Mouse (Mus musculus): ENCODE results near the gene Txnrd1. TPM values are rescaled to one million over a fixed set of nuclear protein-coding genes. Genes with fewer than 3 reads are reported as not detected.

Txnrd1 gene
- polyA plus RNA-seq, 1 experiment from 2014 or later, result 79.4 TPM

- Histone ChIP-seq H3K36me3 (ENCODE audit: control insufficient read depth, insufficient read depth, low read length) (no peaks in the 10 kb centered on the region), H3K27ac (ENCODE audit: low read length) (peak overlapping the region; percentile 96), H3K4me1 (ENCODE audit: control insufficient read depth, insufficient read depth, low read length) (peaks cover 20% of the 10 kb centered on the region), H3K4me2 (ENCODE audit: low read depth, low read length) (peak overlapping the region; percentile 79), H3K9me3 (replicated peaks; ENCODE audit: control insufficient read depth, low read length) (no peaks in the 10 kb centered on the region), H3K27me3 (ENCODE audit: control insufficient read depth, insufficient read depth, low read length) (no peaks in the 10 kb centered on the region), H3K4me3 (replicated peaks; ENCODE audit: low read length) (peak overlapping the region; percentile 82; the same call in 1 of the 2 replicates), H3K9ac (ENCODE audit: low read length) (no peak overlapping the region; the same call in 1 of the 2 replicates)
- 48% methylated on average over 10 of the region's 10 CpGs for WGBS
- ATAC-seq (ENCODE audit: insufficient read depth, low FRiP score), result no peak
Measured at GRCm38 (mm10) chr10:82858032-82858680, 24.4 kb downstream of the Txnrd1 start.

- H3K9me3 ChIP-seq (replicated peaks; ENCODE audit: control insufficient read depth, low read length), result no peaks in the 10 kb centered on the region
- peak overlapping the region; percentile 90 for H3K9ac ChIP-seq (ENCODE audit: low read length)
- ATAC-seq (ENCODE audit: insufficient read depth, low FRiP score), result peak; percentile 88
- H3K27ac ChIP-seq (ENCODE audit: low read length), result peak overlapping the region; percentile 96
- peak overlapping the region; percentile 79 for H3K4me2 ChIP-seq (ENCODE audit: low read depth, low read length)
- no peaks in the 10 kb centered on the region for H3K36me3 ChIP-seq (ENCODE audit: control insufficient read depth, insufficient read depth, low read length)
- H3K4me1 ChIP-seq (ENCODE audit: control insufficient read depth, insufficient read depth, low read length), result peaks cover 22% of the 10 kb centered on the region
- H3K27me3 ChIP-seq (ENCODE audit: control insufficient read depth, insufficient read depth, low read length), result no peaks in the 10 kb centered on the region
- H3K4me3 ChIP-seq (replicated peaks; ENCODE audit: low read length), result peak overlapping the region; percentile 82
- 1% methylated on average over 49 of the region's 49 CpGs for WGBS
Measured at GRCm38 (mm10) chr10:82858691-82859532, 25.2 kb downstream of the Txnrd1 start.

GRCm38 (mm10) chr10:82859533-82859915, 25.8 kb downstream of the Txnrd1 start:
- no peaks in the 10 kb centered on the region for H3K9me3 ChIP-seq (replicated peaks; ENCODE audit: control insufficient read depth, low read length)
- ATAC-seq (ENCODE audit: insufficient read depth, low FRiP score), result peak; percentile 37; the same call in 1 of the 2 replicates
- H3K4me1 ChIP-seq (ENCODE audit: control insufficient read depth, insufficient read depth, low read length), result peaks cover 22% of the 10 kb centered on the region
- WGBS, result under 1% methylated on average over 8 of the region's 8 CpGs
- H3K27ac ChIP-seq (ENCODE audit: low read length), result peak overlapping the region; percentile 96
- H3K9ac ChIP-seq (ENCODE audit: low read length), result peak overlapping the region; percentile 90
- peaks cover 1% of the 10 kb centered on the region; the same call in 1 of the 2 replicates for H3K36me3 ChIP-seq (ENCODE audit: control insufficient read depth, insufficient read depth, low read length)
- peak overlapping the region; percentile 79 for H3K4me2 ChIP-seq (ENCODE audit: low read depth, low read length)
- peak overlapping the region; percentile 82 for H3K4me3 ChIP-seq (replicated peaks; ENCODE audit: low read length)
- H3K27me3 ChIP-seq (ENCODE audit: control insufficient read depth, insufficient read depth, low read length), result no peaks in the 10 kb centered on the region

GRCm38 (mm10) chr10:82860181-82860928, 26.6 kb downstream of the Txnrd1 start:
- Histone ChIP-seq H3K9ac (ENCODE audit: low read length) (peak overlapping the region; percentile 90), H3K4me1 (ENCODE audit: control insufficient read depth, insufficient read depth, low read length) (peaks cover 22% of the 10 kb centered on the region), H3K36me3 (ENCODE audit: control insufficient read depth, insufficient read depth, low read length) (peaks cover 3% of the 10 kb centered on the region; the same call in 1 of the 2 replicates), H3K27ac (ENCODE audit: low read length) (peak overlapping the region; percentile 96), H3K27me3 (ENCODE audit: control insufficient read depth, insufficient read depth, low read length) (no peaks in the 10 kb centered on the region), H3K4me2 (ENCODE audit: low read depth, low read length) (peak overlapping the region; percentile 79), H3K4me3 (replicated peaks; ENCODE audit: low read length) (peak overlapping the region; percentile 82), H3K9me3 (replicated peaks; ENCODE audit: control insufficient read depth, low read length) (no peaks in the 10 kb centered on the region)
- ATAC-seq (ENCODE audit: insufficient read depth, low FRiP score), result peak; percentile 61
- under 1% methylated on average over 49 of the region's 50 CpGs for WGBS

- 6% methylated on average over 8 of the region's 8 CpGs for WGBS
- ATAC-seq (ENCODE audit: insufficient read depth, low FRiP score), result no peak
- peak overlapping the region; percentile 96 for H3K27ac ChIP-seq (ENCODE audit: low read length)
- H3K4me3 ChIP-seq (replicated peaks; ENCODE audit: low read length), result peak overlapping the region; percentile 82
- H3K4me2 ChIP-seq (ENCODE audit: low read depth, low read length), result peak overlapping the region; percentile 79
- H3K36me3 ChIP-seq (ENCODE audit: control insufficient read depth, insufficient read depth, low read length), result peaks cover 3% of the 10 kb centered on the region; the same call in 1 of the 2 replicates
- H3K9me3 ChIP-seq (replicated peaks; ENCODE audit: control insufficient read depth, low read length), result no peaks in the 10 kb centered on the region
- no peaks in the 10 kb centered on the region for H3K27me3 ChIP-seq (ENCODE audit: control insufficient read depth, insufficient read depth, low read length)
- H3K9ac ChIP-seq (ENCODE audit: low read length), result peak overlapping the region; percentile 90
- H3K4me1 ChIP-seq (ENCODE audit: control insufficient read depth, insufficient read depth, low read length), result peaks cover 22% of the 10 kb centered on the region
Measured at GRCm38 (mm10) chr10:82860929-82861315, 27.2 kb downstream of the Txnrd1 start.

GRCm38 (mm10) chr10:82863106-82863680, 29.4 kb downstream of the Txnrd1 start:
- H3K27ac ChIP-seq (ENCODE audit: low read length), result no peak overlapping the region
- no peaks in the 10 kb centered on the region for H3K9me3 ChIP-seq (replicated peaks; ENCODE audit: control insufficient read depth, low read length)
- H3K36me3 ChIP-seq (ENCODE audit: control insufficient read depth, insufficient read depth, low read length), result peaks cover 3% of the 10 kb centered on the region; the same call in 1 of the 2 replicates
- 74% methylated on average over 5 of the region's 5 CpGs for WGBS
- peaks cover 18% of the 10 kb centered on the region for H3K4me1 ChIP-seq (ENCODE audit: control insufficient read depth, insufficient read depth, low read length)
- no peaks in the 10 kb centered on the region for H3K27me3 ChIP-seq (ENCODE audit: control insufficient read depth, insufficient read depth, low read length)
- no peak overlapping the region for H3K4me2 ChIP-seq (ENCODE audit: low read depth, low read length)
- H3K4me3 ChIP-seq (replicated peaks; ENCODE audit: low read length), result no peak overlapping the region
- no peak for ATAC-seq (ENCODE audit: insufficient read depth, low FRiP score)
- H3K9ac ChIP-seq (ENCODE audit: low read length), result no peak overlapping the region

- no peak for ATAC-seq (ENCODE audit: insufficient read depth, low FRiP score)
- no peak overlapping the region for H3K27ac ChIP-seq (ENCODE audit: low read length)
- H3K4me2 ChIP-seq (ENCODE audit: low read depth, low read length), result no peak overlapping the region
- no peak overlapping the region for H3K4me3 ChIP-seq (replicated peaks; ENCODE audit: low read length)
- H3K36me3 ChIP-seq (ENCODE audit: control insufficient read depth, insufficient read depth, low read length), result peaks cover 3% of the 10 kb centered on the region; the same call in 1 of the 2 replicates
- WGBS, result 73% methylated on average over 7 of the region's 7 CpGs
- no peaks in the 10 kb centered on the region for H3K9me3 ChIP-seq (replicated peaks; ENCODE audit: control insufficient read depth, low read length)
- H3K9ac ChIP-seq (ENCODE audit: low read length), result no peak overlapping the region
- no peaks in the 10 kb centered on the region for H3K27me3 ChIP-seq (ENCODE audit: control insufficient read depth, insufficient read depth, low read length)
- H3K4me1 ChIP-seq (ENCODE audit: control insufficient read depth, insufficient read depth, low read length), result peaks cover 18% of the 10 kb centered on the region
Measured at GRCm38 (mm10) chr10:82863827-82864226, 30.1 kb downstream of the Txnrd1 start.

GRCm38 (mm10) chr10:82866356-82866755, 32.6 kb downstream of the Txnrd1 start, which contains the start of gene Eid3:
Eid3 (plus strand) TSS chr10:82866626.
- Histone ChIP-seq H3K9me3 (replicated peaks; ENCODE audit: control insufficient read depth, low read length) (no peaks in the 10 kb centered on the region), H3K36me3 (ENCODE audit: control insufficient read depth, insufficient read depth, low read length) (peaks cover 3% of the 10 kb centered on the region; the same call in 1 of the 2 replicates), H3K27me3 (ENCODE audit: control insufficient read depth, insufficient read depth, low read length) (no peaks in the 10 kb centered on the region), H3K9ac (ENCODE audit: low read length) (no peak within 1 kb of the TSS), H3K4me3 (replicated peaks; ENCODE audit: low read length) (no peak within 1 kb of the TSS), H3K4me2 (ENCODE audit: low read depth, low read length) (no peak within 1 kb of the TSS), H3K27ac (ENCODE audit: low read length) (no peak within 1 kb of the TSS), H3K4me1 (ENCODE audit: control insufficient read depth, insufficient read depth, low read length) (peaks cover 15% of the 10 kb centered on the region)
- 73% methylated on average over 9 of the region's 9 CpGs for WGBS
- ATAC-seq (ENCODE audit: insufficient read depth, low FRiP score), result no peak

Measured in stomach, embryonic 16.5 days (tissue).